ENCODE assay signal across 18 mouse cellular contexts in the genomic region with DNA sequence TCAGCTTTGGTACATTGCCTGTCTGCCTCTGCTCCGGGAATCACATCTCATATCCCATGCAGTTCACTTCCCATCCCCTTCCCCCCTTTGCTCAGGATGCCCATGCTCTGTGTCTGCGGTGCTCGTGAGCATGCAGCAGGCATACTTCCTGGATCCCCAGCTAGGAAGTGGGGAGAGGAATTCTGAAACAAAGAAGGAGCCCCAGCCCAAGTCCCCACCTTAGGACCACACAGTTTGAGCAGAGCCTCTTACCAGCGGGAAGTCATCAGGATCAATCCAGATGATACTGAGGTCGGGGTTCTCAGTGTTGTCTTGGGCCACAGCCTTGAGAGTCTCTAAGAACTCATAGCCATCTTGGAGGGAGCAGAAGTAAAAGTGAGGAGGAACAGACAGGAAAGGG. TPM values are rescaled to one million over a fixed set of nuclear protein-coding genes. Genes with fewer than 3 reads are reported as not detected.
DNase-seq lines count a peak whose midpoint lies in the region; ATAC-seq lines count a peak whose summit lies in the region.
"Had no signal": no experiment of that assay in that cellular context is flagged by ENCODE, and none has a peak within 500 bp of the region (broad histone marks: within the 10 kb centered on the region; RNA-seq: fewer than 3 reads in every experiment).

No protein-coding gene starts in this region.

- H3K27ac ChIP-seq in heart, embryonic 10.5 days: peak overlapping the region; percentile 62
- no peak overlapping the region for H3K27ac ChIP-seq in heart, embryonic 12.5 days (ENCODE audit: poor library complexity, severe bottlenecking)
- 0 out of 2 replicates have a peak overlapping the region, but pooled peaks have one; percentile 10 for H3K27ac ChIP-seq in kidney, embryonic 15.5 days
- 0 out of 2 replicates have a peak overlapping the region, but pooled peaks have one; percentile 5 for H3K27ac ChIP-seq in hindbrain, embryonic 14.5 days
- H3K27ac ChIP-seq: liver, embryonic 14.5 days had no signal

- H3K36me3 ChIP-seq in heart, embryonic 10.5 days: peaks cover 37% of the 10 kb centered on the region
- peaks cover 23% of the 10 kb centered on the region for H3K36me3 ChIP-seq in heart, embryonic 12.5 days
- no peaks in the 10 kb centered on the region for H3K36me3 ChIP-seq in kidney, embryonic 15.5 days
- H3K36me3 ChIP-seq in hindbrain, embryonic 14.5 days (replicated peaks; ENCODE audit: control insufficient read depth, insufficient read depth): no peaks in the 10 kb centered on the region

- no peak overlapping the region for H3K4me3 ChIP-seq in heart, embryonic 10.5 days
- H3K4me3 ChIP-seq in heart, embryonic 12.5 days: no peak overlapping the region
- H3K4me3 ChIP-seq in kidney, embryonic 15.5 days (replicated peaks): no peak overlapping the region
- no peak overlapping the region for H3K4me3 ChIP-seq in hindbrain, embryonic 14.5 days (replicated peaks; ENCODE audit: low read length)
- H3K4me3 ChIP-seq: myocyte had no signal

- no peak for DNase-seq in heart, embryonic 10.5 days (ENCODE audit: low spot score)
- DNase-seq in kidney, postnatal 4 days: no peak
- DNase-seq in ES-CJ7 (ENCODE audit: low read depth, low spot score): peak; percentile 82
- DNase-seq in hindbrain, embryonic 14.5 days (ENCODE audit: low spot score): no peak
- no peak for DNase-seq in thymus, postnatal 14 days
- DNase-seq in frontal cortex, postnatal 10 days (ENCODE audit: low spot score in 2 of 2): no peak
- DNase-seq: adrenal gland, postnatal 25 days; B cell, adult 2 months; kidney, adult 2 months; layer of hippocampus, postnatal 36 days; left cerebral cortex, postnatal 4 days; spleen, adult 18-20 months had no signal

- H3K4me1 ChIP-seq in heart, embryonic 10.5 days: peaks cover 22% of the 10 kb centered on the region
- H3K4me1 ChIP-seq in heart, embryonic 12.5 days (replicated peaks): peaks cover 37% of the 10 kb centered on the region
- peaks cover 24% of the 10 kb centered on the region for H3K4me1 ChIP-seq in kidney, embryonic 15.5 days
- peaks cover 4% of the 10 kb centered on the region; the same call in 1 of the 2 replicates for H3K4me1 ChIP-seq in hindbrain, embryonic 14.5 days (replicated peaks; ENCODE audit: control insufficient read depth, insufficient read depth, low read length)

- WGBS in heart, embryonic 10.5 days: 48% methylated on average over 5 of the region's 5 CpGs
- WGBS in heart, embryonic 12.5 days: 53% methylated on average over 5 of the region's 5 CpGs
- 61% methylated on average over 5 of the region's 5 CpGs for WGBS in kidney, embryonic 15.5 days
- 48% methylated on average over 5 of the region's 5 CpGs for WGBS in hindbrain, embryonic 14.5 days

- no peaks in the 10 kb centered on the region for H3K9me3 ChIP-seq in heart, embryonic 10.5 days
- no peaks in the 10 kb centered on the region for H3K9me3 ChIP-seq in heart, embryonic 12.5 days (replicated peaks)
- H3K9me3 ChIP-seq in kidney, embryonic 15.5 days (replicated peaks): no peaks in the 10 kb centered on the region
- no peaks in the 10 kb centered on the region for H3K9me3 ChIP-seq in hindbrain, embryonic 14.5 days (ENCODE audit: control insufficient read depth, low read length)

- H3K9ac ChIP-seq in heart, embryonic 12.5 days: no peak overlapping the region
- H3K9ac ChIP-seq in kidney, embryonic 15.5 days: no peak overlapping the region
- H3K9ac ChIP-seq in hindbrain, embryonic 14.5 days: no peak overlapping the region
- H3K9ac ChIP-seq: liver, embryonic 14.5 days had no signal

- H3K27me3 ChIP-seq in heart, embryonic 10.5 days (ENCODE audit: insufficient read depth, poor library complexity, severe bottlenecking): no peaks in the 10 kb centered on the region
- H3K27me3 ChIP-seq in heart, embryonic 12.5 days (replicated peaks): no peaks in the 10 kb centered on the region
- no peaks in the 10 kb centered on the region for H3K27me3 ChIP-seq in kidney, embryonic 15.5 days
- no peaks in the 10 kb centered on the region for H3K27me3 ChIP-seq in hindbrain, embryonic 14.5 days (ENCODE audit: control insufficient read depth, insufficient read depth, low read length)

- H3K4me2 ChIP-seq in heart, embryonic 12.5 days: no peak overlapping the region
- no peak overlapping the region for H3K4me2 ChIP-seq in kidney, embryonic 15.5 days
- no peak overlapping the region for H3K4me2 ChIP-seq in hindbrain, embryonic 14.5 days (replicated peaks)

- no peak for ATAC-seq in heart, embryonic 12.5 days (ENCODE audit: insufficient number of reproducible peaks, low FRiP score)
- no peak for ATAC-seq in kidney, embryonic 15.5 days (replicated peaks; ENCODE audit: low FRiP score)
- ATAC-seq in hindbrain, embryonic 14.5 days (ENCODE audit: low FRiP score): no peak
- ATAC-seq: lung, postnatal 0 days had no signal

RNA-seq across cellular contexts. Expression of a gene that starts 6.2 kb away (rescaled TPM):
- polyA plus RNA-seq in heart, embryonic 10.5 days (2016; fragmentation: Nextera tagmentation; extraction: Ambion mirVana): 115 and 152 TPM in 2 replicates
- polyA plus RNA-seq in heart, embryonic 12.5 days (2016; fragmentation: Nextera tagmentation; extraction: Ambion mirVana): 156 and 164 TPM in 2 replicates
- polyA plus RNA-seq in kidney, embryonic 15.5 days (2015; fragmentation: Nextera tagmentation; extraction: Ambion mirVana): 107 and 124 TPM in 2 replicates
- polyA plus RNA-seq in hindbrain, embryonic 14.5 days (2014; fragmentation: Nextera tagmentation; extraction: Ambion mirVana): 363 and 428 TPM in 2 replicates

RNA-seq across cellular contexts. Expression of a gene that starts 6.9 kb away (rescaled TPM):
- polyA plus RNA-seq in heart, embryonic 10.5 days (2016; fragmentation: Nextera tagmentation; extraction: Ambion mirVana): 225 and 307 TPM in 2 replicates
- 182 and 185 TPM in 2 replicates for polyA plus RNA-seq in heart, embryonic 12.5 days (2016; fragmentation: Nextera tagmentation; extraction: Ambion mirVana)
- 6.2 and 8.9 TPM in 2 replicates for polyA plus RNA-seq in kidney, embryonic 15.5 days (2015; fragmentation: Nextera tagmentation; extraction: Ambion mirVana)
- polyA plus RNA-seq in hindbrain, embryonic 14.5 days (2014; fragmentation: Nextera tagmentation; extraction: Ambion mirVana): 1.4 and 2.2 TPM in 2 replicates

RNA-seq across cellular contexts. Expression of a gene that starts 45.4 kb away (rescaled TPM):
- 0.09 and 0.12 TPM in 2 replicates for polyA plus RNA-seq in heart, embryonic 10.5 days (2016; fragmentation: Nextera tagmentation; extraction: Ambion mirVana)
- polyA plus RNA-seq in heart, embryonic 12.5 days (2016; fragmentation: Nextera tagmentation; extraction: Ambion mirVana): 0.17 and 0.19 TPM in 2 replicates
- 0.05 TPM in 1 of 2 replicates, not detected in the other for polyA plus RNA-seq in kidney, embryonic 15.5 days (2015; fragmentation: Nextera tagmentation; extraction: Ambion mirVana)
- polyA plus RNA-seq in hindbrain, embryonic 14.5 days (2014; fragmentation: Nextera tagmentation; extraction: Ambion mirVana): 0.15 TPM in 1 of 2 replicates, not detected in the other
- polyA plus RNA-seq: urinary bladder, adult 2 months had no signal

RNA-seq across cellular contexts. Expression of a gene that starts 48.7 kb away (rescaled TPM):
- polyA plus RNA-seq in heart, embryonic 10.5 days (2016; fragmentation: Nextera tagmentation; extraction: Ambion mirVana): 30.1 and 33.2 TPM in 2 replicates
- polyA plus RNA-seq in heart, embryonic 12.5 days (2016; fragmentation: Nextera tagmentation; extraction: Ambion mirVana): 24.0 and 26.1 TPM in 2 replicates
- 48.9 and 54.4 TPM in 2 replicates for polyA plus RNA-seq in kidney, embryonic 15.5 days (2015; fragmentation: Nextera tagmentation; extraction: Ambion mirVana)
- polyA plus RNA-seq in hindbrain, embryonic 14.5 days (2014; fragmentation: Nextera tagmentation; extraction: Ambion mirVana): 64.7 and 69.0 TPM in 2 replicates

Comparison
In these comparisons a context has a peak if more than half of its experiments do, and no peak if none do; other contexts are left out.
1. RNA of a gene that starts 6.9 kb away (polyA plus RNA-seq): 225 to 307 TPM in heart, embryonic 10.5 days and 182 to 185 TPM in heart, embryonic 12.5 days; 6.2 to 8.9 TPM in kidney, embryonic 15.5 days and 1.4 to 2.2 TPM in hindbrain, embryonic 14.5 days; every median in the first group is over 10 times any median in the second.